Mouse (Mus musculus): ENCODE data around the gene Mgst3. TPM values are rescaled to one million over a fixed set of nuclear protein-coding genes. Genes with fewer than 3 reads are reported as not detected.

The Mgst3 gene
- total and polyA plus RNA-seq, 3 experiments, result 10.9 to 34.4 (median 22.7) TPM

DNA sequence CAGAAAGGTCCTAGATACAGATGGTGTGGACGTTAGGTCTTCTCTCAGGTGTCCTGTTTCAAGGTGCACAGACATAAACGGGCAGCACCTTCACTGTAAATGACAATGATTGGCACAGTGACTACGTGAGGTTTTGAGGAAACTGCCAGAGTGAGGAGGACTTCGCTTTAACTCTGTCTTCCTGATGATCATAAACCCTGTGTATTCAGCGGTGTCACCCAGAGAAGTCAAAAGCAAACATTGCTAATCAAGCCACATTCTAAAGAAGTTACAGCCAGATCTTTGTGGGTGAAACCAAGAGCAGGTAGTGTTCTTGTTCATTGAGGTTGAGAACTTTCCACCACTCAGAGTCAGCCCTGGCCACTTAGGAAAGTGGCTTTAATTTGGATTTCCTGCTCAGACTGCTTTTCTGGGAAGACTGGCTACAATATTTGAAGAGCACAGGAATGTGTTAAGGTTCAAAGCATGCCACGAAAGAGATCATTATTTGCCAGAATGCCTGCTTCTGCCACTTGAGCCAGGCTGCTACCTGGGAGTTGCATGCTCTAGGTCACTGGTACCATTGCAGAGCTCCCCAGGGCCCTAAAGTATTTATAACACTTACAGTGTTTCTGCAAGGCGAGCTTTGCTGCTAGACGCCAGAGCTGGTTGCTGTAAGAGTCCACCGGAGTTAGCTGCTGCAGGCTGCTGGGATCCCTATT lies 37.5 kb upstream of the Mgst3 start:
- no peak for TF ChIP-seq GATA2 (IDR thresholded peaks at IDR 0.05; ENCODE audit: borderline replicate concordance, low read depth, low read length)
- TF ChIP-seq POLR2AphosphoS5 (IDR thresholded peaks at IDR 0.05; ENCODE audit: insufficient replicate concordance, low read depth, low read length), result no peak
- TF ChIP-seq GATA1 (IDR thresholded peaks at IDR 0.05; ENCODE audit: borderline replicate concordance, low read length), result no peak
- no peak for TF ChIP-seq CTCF (IDR thresholded peaks at IDR 0.05; ENCODE audit: low read depth, low read length)
- no peak for TF ChIP-seq TAL1 (conservative IDR thresholded peaks at IDR 0.05; ENCODE audit: low read depth, low read length)
- DNase-seq (ENCODE audit: low spot score) (no peak), ATAC-seq (ENCODE audit: extremely low read depth, insufficient number of reproducible peaks, low FRiP score, poor library complexity, severe bottlenecking) (no peak)
- no peak overlapping the region for H3K4me3 ChIP-seq (ENCODE audit: low read depth, low read length)
- H3K27me3 ChIP-seq (ENCODE audit: insufficient read depth, low read length), result 0 out of 2 replicates have a peak, but pooled peaks cover 2% of the 10 kb centered on the region
- H3K9me3 ChIP-seq (replicated peaks), result no peaks in the 10 kb centered on the region
- no peaks in the 10 kb centered on the region for H3K4me1 ChIP-seq (ENCODE audit: insufficient read depth, low read depth, low read length)
- H3K36me3 ChIP-seq (replicated peaks), result no peaks in the 10 kb centered on the region

DNA sequence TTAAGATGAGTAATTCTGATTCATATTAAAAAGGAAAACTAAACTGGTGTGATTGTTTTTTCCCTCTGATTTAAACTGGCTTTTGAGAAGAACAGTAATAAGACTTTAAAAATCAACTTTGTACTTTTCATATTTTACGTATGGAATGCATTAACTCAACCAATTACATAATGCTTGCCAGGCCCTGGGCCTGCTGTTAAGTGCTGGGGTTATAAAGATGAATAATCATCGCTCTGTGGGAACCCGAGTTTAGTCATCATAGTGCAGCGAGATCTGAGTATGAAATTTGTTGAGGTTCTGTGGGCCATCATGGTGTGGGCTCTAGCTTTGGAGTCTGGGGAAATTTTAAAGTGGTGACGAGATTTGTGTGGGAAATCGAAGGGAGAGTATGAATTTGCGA lies 33.0 kb upstream of the Mgst3 start:
- Histone ChIP-seq H3K4me3 (ENCODE audit: low read depth, low read length) (no peak overlapping the region), H3K36me3 (replicated peaks) (no peaks in the 10 kb centered on the region), H3K4me1 (ENCODE audit: insufficient read depth, low read depth, low read length) (no peaks in the 10 kb centered on the region), H3K9me3 (replicated peaks) (no peaks in the 10 kb centered on the region), H3K27me3 (ENCODE audit: insufficient read depth, low read length) (0 out of 2 replicates have a peak, but pooled peaks cover 2% of the 10 kb centered on the region)
- DNase-seq (ENCODE audit: low spot score) (no peak), ATAC-seq (ENCODE audit: extremely low read depth, insufficient number of reproducible peaks, low FRiP score, poor library complexity, severe bottlenecking) (no peak)
- TF ChIP-seq TAL1 (conservative IDR thresholded peaks at IDR 0.05; ENCODE audit: low read depth, low read length), result no peak
- TF ChIP-seq GATA2 (IDR thresholded peaks at IDR 0.05; ENCODE audit: borderline replicate concordance, low read depth, low read length), result no peak
- no peak for TF ChIP-seq CTCF (IDR thresholded peaks at IDR 0.05; ENCODE audit: low read depth, low read length)
- no peak for TF ChIP-seq POLR2AphosphoS5 (IDR thresholded peaks at IDR 0.05; ENCODE audit: insufficient replicate concordance, low read depth, low read length)
- TF ChIP-seq GATA1 (IDR thresholded peaks at IDR 0.05; ENCODE audit: borderline replicate concordance, low read length), result no peak

DNA sequence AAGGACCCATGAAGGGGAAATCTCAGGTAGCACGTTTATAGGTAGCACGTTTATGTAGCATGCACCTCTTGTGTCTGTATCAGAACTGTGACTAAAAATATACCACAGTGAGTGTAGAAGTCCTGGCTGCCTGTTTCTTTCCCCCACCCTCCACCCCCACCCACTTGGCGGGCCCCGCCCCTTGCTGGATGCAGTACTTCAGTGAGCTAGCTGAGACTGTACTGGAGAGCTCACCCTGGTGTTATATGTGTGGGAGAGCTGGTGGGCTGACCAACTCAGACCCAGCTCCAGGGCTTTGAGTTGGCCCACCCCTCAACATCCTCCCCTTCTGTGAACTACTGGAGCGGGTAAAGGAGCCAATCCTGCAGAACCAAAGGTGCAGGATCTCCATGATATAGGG lies 31.9 kb upstream of the Mgst3 start:
- no peaks in the 10 kb centered on the region for H3K36me3 ChIP-seq (replicated peaks)
- H3K4me3 ChIP-seq (ENCODE audit: low read depth, low read length), result no peak overlapping the region
- H3K4me1 ChIP-seq (ENCODE audit: insufficient read depth, low read depth, low read length), result no peaks in the 10 kb centered on the region
- no peak for DNase-seq (ENCODE audit: low spot score)
- ATAC-seq (ENCODE audit: extremely low read depth, insufficient number of reproducible peaks, low FRiP score, poor library complexity, severe bottlenecking), result no peak
- 0 out of 2 replicates have a peak, but pooled peaks cover 2% of the 10 kb centered on the region for H3K27me3 ChIP-seq (ENCODE audit: insufficient read depth, low read length)
- no peaks in the 10 kb centered on the region for H3K9me3 ChIP-seq (replicated peaks)
- TF ChIP-seq CTCF (IDR thresholded peaks at IDR 0.05; ENCODE audit: low read depth, low read length), result no peak
- TF ChIP-seq GATA1 (IDR thresholded peaks at IDR 0.05; ENCODE audit: borderline replicate concordance, low read length), result no peak
- TF ChIP-seq TAL1 (conservative IDR thresholded peaks at IDR 0.05; ENCODE audit: low read depth, low read length), result no peak
- no peak for TF ChIP-seq POLR2AphosphoS5 (IDR thresholded peaks at IDR 0.05; ENCODE audit: insufficient replicate concordance, low read depth, low read length)
- TF ChIP-seq GATA2 (IDR thresholded peaks at IDR 0.05; ENCODE audit: borderline replicate concordance, low read depth, low read length), result no peak

DNA sequence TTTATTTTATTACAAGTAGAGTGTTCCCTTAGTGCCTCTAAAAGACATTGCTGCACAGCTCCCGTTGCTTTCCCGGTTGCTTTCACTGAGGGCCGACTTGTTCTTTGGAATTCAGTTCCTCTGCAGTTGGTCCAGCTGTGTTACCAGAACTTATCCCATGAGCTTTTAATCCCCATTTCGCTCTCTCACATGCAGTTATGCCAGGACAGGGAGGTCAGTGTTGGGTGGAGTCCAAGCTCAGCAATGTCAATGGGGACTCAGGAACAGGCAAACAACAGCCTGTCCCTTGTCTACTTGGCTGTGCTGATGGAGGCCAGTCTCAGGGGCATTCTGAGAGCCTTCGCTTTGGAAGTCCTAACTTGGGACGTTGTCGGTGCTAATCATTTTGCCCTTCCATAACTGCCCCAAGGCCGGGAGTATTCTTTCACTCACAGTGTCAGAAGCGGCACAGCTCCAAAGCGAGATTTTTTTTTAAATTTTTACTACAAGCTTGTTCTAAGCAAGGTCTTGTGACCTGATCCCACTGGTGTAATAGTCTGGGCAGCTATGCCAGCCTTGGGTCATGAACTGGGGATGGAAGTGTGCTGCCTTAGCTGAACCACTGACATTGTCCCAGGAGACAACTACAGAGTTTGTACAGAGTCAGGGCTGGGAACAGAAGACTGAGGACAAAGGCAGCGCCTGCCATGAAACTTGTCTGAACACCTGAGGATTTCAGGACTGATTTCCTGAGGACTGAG lies 29.0 kb upstream of the Mgst3 start:
- no peak for ATAC-seq (ENCODE audit: extremely low read depth, insufficient number of reproducible peaks, low FRiP score, poor library complexity, severe bottlenecking)
- DNase-seq (ENCODE audit: low spot score), result no peak
- Histone ChIP-seq H3K9me3 (replicated peaks) (no peaks in the 10 kb centered on the region), H3K27me3 (ENCODE audit: insufficient read depth, low read length) (0 out of 2 replicates have a peak, but pooled peaks cover 2% of the 10 kb centered on the region), H3K4me3 (ENCODE audit: low read depth, low read length) (no peak overlapping the region), H3K36me3 (replicated peaks) (no peaks in the 10 kb centered on the region), H3K4me1 (ENCODE audit: insufficient read depth, low read depth, low read length) (no peaks in the 10 kb centered on the region)
- TF ChIP-seq CTCF (IDR thresholded peaks at IDR 0.05; ENCODE audit: low read depth, low read length), result no peak
- no peak for TF ChIP-seq GATA2 (IDR thresholded peaks at IDR 0.05; ENCODE audit: borderline replicate concordance, low read depth, low read length)
- TF ChIP-seq GATA1 (IDR thresholded peaks at IDR 0.05; ENCODE audit: borderline replicate concordance, low read length), result no peak
- TF ChIP-seq TAL1 (conservative IDR thresholded peaks at IDR 0.05; ENCODE audit: low read depth, low read length), result no peak
- no peak for TF ChIP-seq POLR2AphosphoS5 (IDR thresholded peaks at IDR 0.05; ENCODE audit: insufficient replicate concordance, low read depth, low read length)

DNA sequence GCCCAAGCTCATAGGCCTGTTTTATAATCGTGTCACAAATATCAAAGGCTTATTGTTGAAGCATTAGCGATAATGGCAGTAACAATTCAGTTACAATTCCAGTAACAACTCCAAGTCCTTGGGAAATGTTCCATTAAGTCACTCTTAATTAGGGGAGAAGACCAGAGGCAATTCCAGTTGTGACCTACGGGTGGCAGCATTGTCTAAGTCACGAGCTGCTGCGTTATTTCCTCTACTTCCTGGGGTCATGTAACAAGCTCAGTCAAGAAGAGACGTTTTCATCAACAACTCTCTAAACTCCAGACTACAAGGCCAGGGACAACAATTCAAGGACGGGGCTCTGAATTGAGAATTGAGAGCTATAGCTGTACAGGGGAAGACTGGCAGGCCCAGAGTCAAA lies 21.2 kb upstream of the Mgst3 start:
- peaks cover 7% of the 10 kb centered on the region; the same call in 1 of the 2 replicates for H3K27me3 ChIP-seq (ENCODE audit: insufficient read depth, low read length)
- no peaks in the 10 kb centered on the region for H3K4me1 ChIP-seq (ENCODE audit: insufficient read depth, low read depth, low read length)
- DNase-seq (ENCODE audit: low spot score) (peak; percentile 25), ATAC-seq (ENCODE audit: extremely low read depth, insufficient number of reproducible peaks, low FRiP score, poor library complexity, severe bottlenecking) (peak; percentile 45)
- no peaks in the 10 kb centered on the region for H3K9me3 ChIP-seq (replicated peaks)
- peak; percentile 85 for TF ChIP-seq CTCF (IDR thresholded peaks at IDR 0.05; ENCODE audit: low read depth, low read length)
- TF ChIP-seq POLR2AphosphoS5 (IDR thresholded peaks at IDR 0.05; ENCODE audit: insufficient replicate concordance, low read depth, low read length), result no peak
- H3K36me3 ChIP-seq (replicated peaks), result no peaks in the 10 kb centered on the region
- no peak overlapping the region for H3K4me3 ChIP-seq (ENCODE audit: low read depth, low read length)

DNA sequence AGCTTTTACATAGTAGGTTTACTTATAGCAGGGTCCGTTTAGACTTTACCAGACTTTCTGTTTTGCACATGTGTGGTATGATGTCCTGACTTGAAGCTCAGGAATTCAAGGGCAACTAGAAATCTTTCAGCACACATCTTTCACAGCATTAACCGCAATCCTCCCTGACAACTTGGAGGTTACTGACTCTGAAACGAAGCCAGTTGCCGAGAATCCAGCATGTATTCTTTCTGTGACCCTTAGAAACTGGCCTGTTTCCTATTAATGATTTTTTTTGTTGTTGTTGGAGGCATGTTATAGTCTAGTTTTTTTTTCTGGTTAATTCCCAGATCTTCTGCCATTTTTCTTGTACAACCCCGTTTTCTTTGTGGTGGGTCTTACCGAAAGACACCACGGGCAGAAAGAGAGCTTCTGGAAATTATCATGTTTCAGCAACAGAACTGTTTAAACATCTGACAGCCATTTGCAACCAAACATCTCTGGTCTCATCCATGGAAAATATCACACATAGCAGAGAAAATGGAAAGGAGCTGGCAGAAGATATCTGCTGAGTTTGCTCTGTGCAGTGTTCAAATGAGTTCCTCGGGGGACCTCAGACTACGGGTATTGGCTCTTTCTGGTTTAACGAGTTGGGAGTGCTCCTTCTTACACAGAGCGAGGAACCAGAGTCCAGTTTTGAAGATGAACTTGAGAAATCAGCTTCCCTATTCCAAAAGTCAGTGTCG lies 18.5 kb upstream of the Mgst3 start:
- ATAC-seq (ENCODE audit: extremely low read depth, insufficient number of reproducible peaks, low FRiP score, poor library complexity, severe bottlenecking) (no peak), DNase-seq (ENCODE audit: low spot score) (no peak)
- H3K9me3 ChIP-seq (replicated peaks), result no peaks in the 10 kb centered on the region
- peaks cover 12% of the 10 kb centered on the region; the same call in 1 of the 2 replicates for H3K27me3 ChIP-seq (ENCODE audit: insufficient read depth, low read length)
- H3K36me3 ChIP-seq (replicated peaks), result no peaks in the 10 kb centered on the region
- H3K4me3 ChIP-seq (ENCODE audit: low read depth, low read length), result no peak overlapping the region
- TF ChIP-seq GATA2 (IDR thresholded peaks at IDR 0.05; ENCODE audit: borderline replicate concordance, low read depth, low read length) (no peak), POLR2AphosphoS5 (IDR thresholded peaks at IDR 0.05; ENCODE audit: insufficient replicate concordance, low read depth, low read length) (no peak), TAL1 (conservative IDR thresholded peaks at IDR 0.05; ENCODE audit: low read depth, low read length) (no peak), GATA1 (IDR thresholded peaks at IDR 0.05; ENCODE audit: borderline replicate concordance, low read length) (no peak), CTCF (IDR thresholded peaks at IDR 0.05; ENCODE audit: low read depth, low read length) (no peak)
- H3K4me1 ChIP-seq (ENCODE audit: insufficient read depth, low read depth, low read length), result no peaks in the 10 kb centered on the region

All from G1E (cell line).